Mouse (Mus musculus) embryo, embryonic 11 days (tissue): ENCODE results near the gene Acat3.
"Not testable (repeated sequence)": the region's sequence is repeated elsewhere in the genome, so short reads cannot be mapped to it uniquely, and the experiment has no call there.

ENCODE experiments used
- DNase-seq: peaks from one replicate; pipeline ENCODE4 v3.0.0-alpha.2; 2015

Acat3 gene

GRCm38 (mm10) chr17:12940151-12940805, at the start of gene Acat3:
Gene Acat3, minus strand, starts transcription at chr17:12940600.
- DNase-seq: peak; percentile 39

GRCm38 (mm10) chr17:12988096-12988495, 47.7 kb upstream of the Acat3 start:
- not testable (repeated sequence) for DNase-seq

- no peak for DNase-seq
Measured at GRCm38 (mm10) chr17:12983988-12984387, 43.6 kb upstream of the Acat3 start.

GRCm38 (mm10) chr17:12978546-12978945, 38.1 kb upstream of the Acat3 start:
- no peak for DNase-seq

- no peak for DNase-seq
Measured at GRCm38 (mm10) chr17:12973851-12974250, 33.5 kb upstream of the Acat3 start.

- no peak for DNase-seq
Measured at GRCm38 (mm10) chr17:12967173-12967572, 26.8 kb upstream of the Acat3 start.

DNA sequence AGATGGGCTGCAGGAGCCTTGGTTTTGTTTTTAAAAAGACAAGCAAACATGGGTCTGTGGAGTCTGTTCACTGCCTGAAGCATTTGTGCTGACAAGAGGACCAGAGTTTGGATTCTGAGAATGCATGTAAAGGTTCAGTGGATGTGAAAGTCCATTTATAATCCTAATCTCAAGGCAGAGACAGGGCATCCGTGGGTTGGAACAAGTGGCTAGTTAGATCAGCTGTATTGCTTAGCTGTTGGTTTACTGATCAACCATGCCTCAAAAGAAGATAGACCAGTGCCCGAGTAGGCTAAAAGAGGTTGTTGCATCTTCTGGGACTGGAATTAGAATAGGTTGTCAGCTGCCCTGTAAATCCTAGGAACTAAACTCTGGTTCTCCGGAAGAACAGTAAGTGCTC, 23.1 kb upstream of the Acat3 start:
- DNase-seq: no peak

DNA sequence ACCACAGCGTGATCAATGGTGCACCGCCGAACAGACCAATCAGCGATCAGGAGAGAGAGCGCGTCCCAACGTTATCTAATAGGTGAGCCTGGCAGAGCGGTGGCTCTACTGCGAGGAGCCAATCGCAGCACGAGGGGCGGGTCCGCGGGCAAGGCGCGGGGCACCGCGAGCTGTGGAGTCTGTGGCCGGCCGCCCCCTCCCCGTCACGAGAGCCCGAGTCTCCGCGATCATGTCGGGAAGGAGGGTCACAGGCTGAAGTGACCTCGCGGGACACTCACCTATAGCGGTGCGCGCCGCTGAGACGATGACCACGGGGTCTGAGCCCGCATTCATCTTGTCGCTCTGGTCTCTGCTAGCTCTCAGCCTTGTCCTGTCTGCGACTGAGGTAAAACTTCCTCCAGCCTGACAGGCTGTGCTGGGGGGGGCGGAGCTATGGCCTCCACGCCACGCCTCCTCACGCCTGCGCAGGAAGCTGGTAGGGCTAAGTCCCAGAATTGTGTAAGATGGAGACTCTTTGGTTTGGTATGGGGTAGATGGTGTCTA, 20.0 kb upstream of the Acat3 start, which contains the start of gene Acat2:
Acat2 (minus strand) TSS at position 417 of the 543 bp plus-strand sequence.
- DNase-seq: peak; percentile 95

GRCm38 (mm10) chr17:12959377-12959776, 19.0 kb upstream of the Acat3 start:
- DNase-seq: not testable (repeated sequence)

GRCm38 (mm10) chr17:12956664-12957063, 16.3 kb upstream of the Acat3 start:
- no peak for DNase-seq

GRCm38 (mm10) chr17:12949669-12950068, 9.3 kb upstream of the Acat3 start:
- no peak for DNase-seq

GRCm38 (mm10) chr17:12942459-12943162, 2.2 kb upstream of the Acat3 start:
- no peak for DNase-seq

- DNase-seq: no peak
Measured at GRCm38 (mm10) chr17:12941543-12942260, 1.3 kb upstream of the Acat3 start.

- not testable (repeated sequence) for DNase-seq
Measured at GRCm38 (mm10) chr17:12939377-12940148, 837 bp downstream of the Acat3 start.

DNA sequence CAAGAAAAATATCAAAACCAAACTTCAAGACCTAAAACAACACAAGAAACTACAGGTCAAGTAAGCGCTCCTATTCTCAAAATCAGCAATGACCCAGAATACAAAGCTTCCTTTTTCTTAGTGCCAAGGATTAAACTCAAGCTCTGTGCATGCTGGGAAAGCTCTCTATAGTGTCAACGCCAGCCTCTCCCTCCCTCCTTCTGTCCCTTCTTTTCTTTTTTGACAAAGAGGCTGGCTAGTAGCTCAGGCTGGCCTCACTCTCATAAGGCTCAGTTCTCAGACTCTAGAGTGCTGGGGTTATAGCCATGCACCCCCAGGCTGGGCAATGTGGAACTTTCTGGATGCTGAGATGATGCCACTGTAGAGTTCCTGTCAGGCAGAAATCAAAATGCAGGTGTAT, 2.3 kb downstream of the Acat3 start:
- no peak for DNase-seq

DNA sequence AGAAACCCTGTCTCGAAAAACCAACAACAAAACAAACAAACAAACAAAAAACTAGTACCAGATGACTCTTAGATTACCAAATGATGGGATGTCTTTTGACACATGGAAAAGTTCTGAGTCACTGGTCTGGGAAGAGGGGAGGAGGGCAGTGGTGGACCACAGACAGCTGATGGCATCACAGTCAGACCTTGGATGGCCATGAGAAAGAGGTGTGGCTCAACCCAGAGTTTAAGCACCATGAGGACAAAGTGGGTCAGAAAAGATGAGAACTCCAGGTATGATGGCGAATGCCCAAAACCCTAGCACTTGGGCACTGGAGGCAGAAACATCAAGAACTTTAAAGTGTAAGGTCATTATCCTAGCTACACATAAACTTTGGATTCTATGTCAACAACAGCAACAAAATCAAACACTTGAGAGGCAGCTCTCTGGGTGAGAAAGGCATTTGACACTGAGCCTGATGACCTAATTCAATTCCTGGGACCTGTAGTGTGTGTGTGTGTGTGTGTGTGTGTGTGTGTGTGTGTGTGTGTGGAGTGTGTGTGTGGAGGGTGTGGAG, 2.9 kb downstream of the Acat3 start:
- DNase-seq: no peak

DNA sequence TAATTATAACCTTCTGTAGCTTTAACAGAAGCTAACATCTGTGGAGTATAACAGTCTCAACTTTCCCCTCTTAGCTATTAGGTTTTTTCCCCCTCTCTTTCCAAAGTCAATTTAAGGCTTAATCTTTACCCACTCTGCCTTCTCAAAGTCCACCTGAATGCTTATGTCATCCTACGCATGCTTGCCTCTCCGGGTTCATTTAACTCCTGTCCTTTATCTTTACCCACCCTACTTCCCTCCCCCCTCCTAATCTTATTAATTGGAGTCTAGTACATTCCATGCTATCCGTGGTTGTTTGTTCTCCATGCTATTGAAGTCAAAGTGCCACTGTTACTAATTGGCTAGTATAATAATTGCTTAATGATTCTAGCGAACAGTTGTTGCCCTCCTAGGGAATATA, 4.7 kb downstream of the Acat3 start:
- DNase-seq: no peak

GRCm38 (mm10) chr17:12931576-12931975, 8.8 kb downstream of the Acat3 start:
- not testable (repeated sequence) for DNase-seq

GRCm38 (mm10) chr17:12925703-12926180, 14.7 kb downstream of the Acat3 start:
- DNase-seq: no peak

GRCm38 (mm10) chr17:12925001-12925400, 15.4 kb downstream of the Acat3 start:
- DNase-seq: no peak

DNA sequence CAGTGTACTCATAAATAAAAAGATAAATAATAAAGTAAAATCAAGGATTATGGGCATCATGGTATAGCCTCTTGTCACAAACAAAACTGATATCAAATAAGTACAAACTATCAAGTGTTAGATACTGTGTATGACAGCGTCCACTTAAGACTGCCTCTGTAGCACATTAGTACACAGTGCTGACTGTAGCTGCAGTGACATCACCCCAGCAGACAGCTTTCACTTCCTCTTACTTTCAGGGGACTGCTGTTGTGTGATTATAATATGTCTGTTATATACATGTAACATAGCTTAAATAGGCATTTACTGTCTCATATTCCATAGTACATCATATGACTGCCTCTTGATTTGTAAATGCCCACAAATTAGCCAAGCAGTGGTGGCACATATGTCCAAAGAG, 19.3 kb downstream of the Acat3 start:
- DNase-seq: no peak
